22 mouse cellular contexts compared by ENCODE assay signal in the genomic region with DNA sequence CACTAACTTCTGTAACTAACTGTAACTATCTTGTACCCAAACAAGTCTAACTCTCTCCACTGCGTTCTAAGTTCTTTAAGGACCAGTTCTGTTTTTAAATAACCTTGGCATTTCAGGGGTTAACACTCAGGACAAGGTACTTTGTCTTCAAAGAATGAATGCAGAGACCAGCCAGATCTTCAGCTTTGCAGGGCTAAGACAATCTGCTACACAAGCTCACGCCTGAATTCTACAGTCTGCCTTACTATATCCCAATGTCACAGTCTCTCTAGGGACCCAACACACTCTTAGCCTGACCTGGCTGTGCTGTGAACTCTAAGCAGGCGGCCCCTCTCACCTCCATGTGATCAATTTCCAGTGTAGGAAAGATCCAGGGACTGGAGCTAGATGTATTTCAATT. TPM values are rescaled to one million over a fixed set of nuclear protein-coding genes. Genes with fewer than 3 reads are reported as not detected.
DNase-seq lines count a peak whose midpoint lies in the region; ATAC-seq lines count a peak whose summit lies in the region.
"Had no signal": no experiment of that assay in that cellular context is flagged by ENCODE, and none has a peak within 500 bp of the region (broad histone marks: within the 10 kb centered on the region; RNA-seq: fewer than 3 reads in every experiment).

No protein-coding gene starts in this region.

- H3K9ac ChIP-seq in limb, embryonic 11.5 days (ENCODE audit: low read length) = no peak overlapping the region
- no peak overlapping the region for H3K9ac ChIP-seq in midbrain, embryonic 11.5 days (ENCODE audit: low read length)
- H3K9ac ChIP-seq in midbrain, embryonic 16.5 days (ENCODE audit: low read depth, low read length) = no peak overlapping the region
- H3K9ac ChIP-seq: embryonic facial prominence, embryonic 13.5 days; embryonic facial prominence, embryonic 15.5 days; forebrain, embryonic 12.5 days had no signal

- no peak overlapping the region for H3K4me2 ChIP-seq in limb, embryonic 11.5 days (ENCODE audit: low read depth, severe bottlenecking)
- H3K4me2 ChIP-seq in midbrain, embryonic 11.5 days = no peak overlapping the region
- no peak overlapping the region for H3K4me2 ChIP-seq in midbrain, embryonic 16.5 days (ENCODE audit: low read length)
- H3K4me2 ChIP-seq: embryonic facial prominence, embryonic 13.5 days; embryonic facial prominence, embryonic 15.5 days; forebrain, embryonic 12.5 days had no signal

- peak; percentile 18 for DNase-seq in limb, embryonic 11.5 days (ENCODE audit: low spot score)
- no peak for DNase-seq in limb, embryonic 10.5 days (ENCODE audit: low spot score)
- peak; percentile 53 for DNase-seq in midbrain, embryonic 11.5 days (ENCODE audit: low spot score, missing footprints)
- DNase-seq: adrenal gland, adult 2 months; adrenal gland, postnatal 10 days; adrenal gland, postnatal 25 days; cerebellum, adult 11 months; cerebellum, adult 18-20 months; cerebellum, adult 8-10 months; cerebellum, adult 9-11 months; cerebellum, postnatal 14 days; cerebellum, postnatal 36 days; embryo, embryonic 11 days had no signal

- no peak overlapping the region for H3K4me3 ChIP-seq in limb, embryonic 11.5 days (ENCODE audit: low read depth, low read length)
- H3K4me3 ChIP-seq in limb, embryonic 10.5 days = no peak overlapping the region
- H3K4me3 ChIP-seq in midbrain, embryonic 11.5 days (ENCODE audit: low read depth, low read length) = no peak overlapping the region
- H3K4me3 ChIP-seq in midbrain, embryonic 16.5 days (ENCODE audit: low read depth, low read length) = no peak overlapping the region
- H3K4me3 ChIP-seq: embryonic facial prominence, embryonic 13.5 days; embryonic facial prominence, embryonic 15.5 days; erythroblast, embryonic 14.5 days; forebrain, embryonic 10.5 days; forebrain, embryonic 12.5 days had no signal

- ATAC-seq in limb, embryonic 11.5 days (ENCODE audit: insufficient number of reproducible peaks, low FRiP score, low TSS enrichment, low read depth) = no peak
- ATAC-seq in midbrain, embryonic 11.5 days (ENCODE audit: low FRiP score) = no peak
- ATAC-seq in midbrain, embryonic 16.5 days = no peak
- ATAC-seq: forebrain, embryonic 14.5 days; forebrain, embryonic 16.5 days had no signal

- WGBS in limb, embryonic 11.5 days = 76% methylated on average over 3 of the region's 3 CpGs
- WGBS in limb, embryonic 10.5 days = 71% methylated on average over 3 of the region's 3 CpGs
- 67% methylated on average over 3 of the region's 3 CpGs for WGBS in midbrain, embryonic 11.5 days
- WGBS in midbrain, embryonic 16.5 days = 68% methylated on average over 3 of the region's 3 CpGs

- no peaks in the 10 kb centered on the region for H3K36me3 ChIP-seq in limb, embryonic 11.5 days (ENCODE audit: control insufficient read depth, insufficient read depth, low read length)
- H3K36me3 ChIP-seq in limb, embryonic 10.5 days = no peaks in the 10 kb centered on the region
- H3K36me3 ChIP-seq in midbrain, embryonic 11.5 days (ENCODE audit: control insufficient read depth, insufficient read depth, low read length) = no peaks in the 10 kb centered on the region
- no peaks in the 10 kb centered on the region for H3K36me3 ChIP-seq in midbrain, embryonic 16.5 days (ENCODE audit: control insufficient read depth, insufficient read depth, low read length)
- H3K36me3 ChIP-seq: embryonic facial prominence, embryonic 13.5 days; embryonic facial prominence, embryonic 15.5 days; forebrain, embryonic 10.5 days; forebrain, embryonic 12.5 days had no signal

- H3K9me3 ChIP-seq in limb, embryonic 11.5 days (ENCODE audit: control insufficient read depth, low read length) = no peaks in the 10 kb centered on the region
- H3K9me3 ChIP-seq in limb, embryonic 10.5 days (replicated peaks) = no peaks in the 10 kb centered on the region
- no peaks in the 10 kb centered on the region for H3K9me3 ChIP-seq in midbrain, embryonic 11.5 days (ENCODE audit: control insufficient read depth, low read length)
- H3K9me3 ChIP-seq in midbrain, embryonic 16.5 days (replicated peaks; ENCODE audit: control insufficient read depth, low read length, poor library complexity, severe bottlenecking) = no peaks in the 10 kb centered on the region
- H3K9me3 ChIP-seq: embryonic facial prominence, embryonic 13.5 days; embryonic facial prominence, embryonic 15.5 days; forebrain, embryonic 10.5 days; forebrain, embryonic 12.5 days had no signal

- H3K27me3 ChIP-seq in limb, embryonic 11.5 days (ENCODE audit: control insufficient read depth, insufficient read depth, low read length) = no peaks in the 10 kb centered on the region
- H3K27me3 ChIP-seq in limb, embryonic 10.5 days (ENCODE audit: low read depth, poor library complexity, severe bottlenecking) = peaks cover 13% of the 10 kb centered on the region
- H3K27me3 ChIP-seq in midbrain, embryonic 11.5 days (ENCODE audit: control insufficient read depth, insufficient read depth, low read length) = no peaks in the 10 kb centered on the region
- H3K27me3 ChIP-seq in midbrain, embryonic 16.5 days (ENCODE audit: control insufficient read depth, insufficient read depth, low read depth, low read length) = no peaks in the 10 kb centered on the region
- H3K27me3 ChIP-seq: embryonic facial prominence, embryonic 15.5 days had no signal

- 0 out of 2 replicates have a peak, but pooled peaks cover 2% of the 10 kb centered on the region for H3K4me1 ChIP-seq in limb, embryonic 11.5 days (ENCODE audit: control insufficient read depth, insufficient read depth, low read length)
- H3K4me1 ChIP-seq in limb, embryonic 10.5 days = peaks cover 9% of the 10 kb centered on the region
- H3K4me1 ChIP-seq in midbrain, embryonic 11.5 days (ENCODE audit: control insufficient read depth, insufficient read depth, low read length) = peaks cover 6% of the 10 kb centered on the region
- peaks cover 6% of the 10 kb centered on the region; the same call in 1 of the 2 replicates for H3K4me1 ChIP-seq in midbrain, embryonic 16.5 days (ENCODE audit: control insufficient read depth, insufficient read depth, low read length)

- no peak overlapping the region for H3K27ac ChIP-seq in limb, embryonic 11.5 days (replicated peaks; ENCODE audit: low read depth, low read length)
- H3K27ac ChIP-seq in limb, embryonic 10.5 days = no peak overlapping the region
- no peak overlapping the region for H3K27ac ChIP-seq in midbrain, embryonic 11.5 days (ENCODE audit: low read depth, low read length)
- H3K27ac ChIP-seq in midbrain, embryonic 16.5 days (ENCODE audit: low read length) = no peak overlapping the region
- H3K27ac ChIP-seq: embryonic facial prominence, embryonic 13.5 days; embryonic facial prominence, embryonic 15.5 days; forebrain, embryonic 10.5 days; forebrain, embryonic 12.5 days had no signal

RNA-seq across cellular contexts. Expression of a gene that starts 3.0 kb away (rescaled TPM):
- polyA plus RNA-seq in limb, embryonic 11.5 days (2014; fragmentation: Nextera tagmentation; extraction: Ambion mirVana) = 0.21 TPM in 1 of 2 replicates, not detected in the other
- 0.18 and 0.24 TPM in 2 replicates for polyA plus RNA-seq in limb, embryonic 10.5 days (2016; fragmentation: Nextera tagmentation; extraction: Ambion mirVana)
- 0.32 and 0.52 TPM in 2 replicates for polyA plus RNA-seq in midbrain, embryonic 11.5 days (2014; fragmentation: Nextera tagmentation; extraction: Ambion mirVana)
- polyA plus RNA-seq in midbrain, embryonic 16.5 days (2015; fragmentation: Nextera tagmentation; extraction: Ambion mirVana) = 1.9 and 3.1 TPM in 2 replicates
- polyA plus RNA-seq: adrenal gland, adult 2 months; C2C12 had no signal
